Mouse (Mus musculus): Measurements from ENCODE around the gene Suclg1. TPM values are rescaled to one million over a fixed set of nuclear protein-coding genes. Genes with fewer than 3 reads are reported as not detected.
A peak's percentile ranks its signal among the peaks of the same experiment; 100 is the strongest.

Gene Suclg1
- polyA plus RNA-seq, 1 experiment from 2014 or later, result 140 TPM

DNA sequence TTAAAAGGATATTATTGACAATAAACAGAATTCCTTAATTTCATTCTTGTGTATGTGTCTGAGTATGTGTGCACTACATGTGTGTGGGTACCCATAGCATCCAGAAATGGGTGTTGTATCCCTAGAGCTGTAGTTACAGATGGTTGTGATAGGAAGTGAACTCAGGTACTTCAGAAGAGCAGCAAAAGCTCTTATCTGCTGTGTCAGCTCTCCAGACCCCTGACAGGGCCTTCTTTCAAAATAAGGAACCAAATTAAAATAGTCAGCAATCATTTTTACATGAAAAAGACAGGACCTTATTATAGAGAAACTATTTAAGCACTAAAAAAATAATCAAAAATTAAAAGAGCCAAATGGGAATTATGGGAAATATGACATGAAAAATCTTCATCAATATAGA, 36.6 kb upstream of the Suclg1 start:
- H3K9ac ChIP-seq (replicated peaks; ENCODE audit: low read depth), result no peak overlapping the region
- H3K27ac ChIP-seq (ENCODE audit: low read length), result no peak overlapping the region
- no peaks in the 10 kb centered on the region for H3K9me3 ChIP-seq (ENCODE audit: low read length)
- ATAC-seq (no peak), DNase-seq (ENCODE audit: low spot score) (no peak)
- no peak overlapping the region for H3K4me2 ChIP-seq (replicated peaks; ENCODE audit: low read depth, low read length)
- H3K4me3 ChIP-seq (ENCODE audit: low read depth, low read length), result no peak overlapping the region
- H3K4me1 ChIP-seq (ENCODE audit: insufficient read depth, low read depth, low read length), result no peaks in the 10 kb centered on the region
- H3K36me3 ChIP-seq (ENCODE audit: insufficient read depth, low read length), result no peaks in the 10 kb centered on the region
- no peak for TF ChIP-seq CTCF (IDR thresholded peaks at IDR 0.05)
- no peak for TF ChIP-seq EP300 (IDR thresholded peaks at IDR 0.05)
- H3K27me3 ChIP-seq (replicated peaks; ENCODE audit: insufficient read depth, low read length), result no peaks in the 10 kb centered on the region

DNA sequence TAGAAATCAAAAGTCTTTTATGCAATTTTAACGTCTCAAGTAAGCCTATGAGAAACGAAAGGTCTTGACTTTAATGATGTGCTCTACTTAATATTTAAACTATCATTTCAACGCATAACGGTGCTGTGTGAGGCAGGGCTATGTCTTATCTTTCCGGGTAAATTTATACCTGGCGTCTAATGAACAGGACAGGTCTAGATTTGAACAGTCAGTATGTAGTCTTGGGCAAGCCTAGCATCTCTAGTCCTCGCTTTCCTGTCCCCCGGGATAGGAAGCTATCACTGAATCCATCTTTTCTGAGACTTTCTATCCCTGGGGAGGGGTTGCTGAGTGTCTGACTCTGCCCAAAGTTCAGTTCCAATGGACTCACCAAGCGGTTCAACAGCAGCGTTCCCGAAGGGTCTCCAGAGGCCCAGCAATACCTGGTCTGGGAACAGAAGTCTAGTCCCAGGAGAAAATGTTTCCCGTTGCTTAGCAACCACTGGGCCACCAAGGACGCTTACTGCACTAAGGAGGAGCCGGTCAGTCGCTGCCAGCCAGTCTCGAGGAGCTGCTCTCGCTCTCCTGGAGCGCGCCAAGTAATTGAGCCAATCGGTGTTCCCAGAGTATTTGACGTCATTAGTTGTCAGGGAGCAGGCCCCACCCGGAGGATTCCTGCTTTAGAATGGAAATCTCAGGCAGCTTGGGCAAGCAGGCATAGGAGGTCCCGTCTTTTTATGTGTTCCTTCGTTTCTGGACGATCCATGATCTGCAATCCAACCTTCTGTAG, 26.8 kb upstream of the Suclg1 start, which contains the start of gene Dnah6:
Dnah6 (minus strand) TSS at position 463 of the 769 bp plus-strand sequence.
- no peaks in the 10 kb centered on the region for H3K27me3 ChIP-seq (replicated peaks; ENCODE audit: insufficient read depth, low read length)
- 28% methylated on average over 25 of the region's 25 CpGs for WGBS
- H3K9ac ChIP-seq (replicated peaks; ENCODE audit: low read depth), result 0 out of 2 replicates have a peak within 1 kb of the TSS, but pooled peaks have one; percentile 17
- H3K4me2 ChIP-seq (replicated peaks; ENCODE audit: low read depth, low read length), result peak within 1 kb of the TSS; percentile 53
- ATAC-seq (peak; percentile 98), DNase-seq (ENCODE audit: low spot score) (peak; percentile 99)
- no peaks in the 10 kb centered on the region for H3K36me3 ChIP-seq (ENCODE audit: insufficient read depth, low read length)
- TF ChIP-seq EP300 (IDR thresholded peaks at IDR 0.05) (no peak), CTCF (IDR thresholded peaks at IDR 0.05) (no peak)
- no peaks in the 10 kb centered on the region for H3K9me3 ChIP-seq (ENCODE audit: low read length)
- H3K27ac ChIP-seq (ENCODE audit: low read length), result peak within 1 kb of the TSS; percentile 77
- H3K4me3 ChIP-seq (ENCODE audit: low read depth, low read length), result peak within 1 kb of the TSS; percentile 27
- no peaks in the 10 kb centered on the region; the same call in 1 of the 2 replicates for H3K4me1 ChIP-seq (ENCODE audit: insufficient read depth, low read depth, low read length)

DNA sequence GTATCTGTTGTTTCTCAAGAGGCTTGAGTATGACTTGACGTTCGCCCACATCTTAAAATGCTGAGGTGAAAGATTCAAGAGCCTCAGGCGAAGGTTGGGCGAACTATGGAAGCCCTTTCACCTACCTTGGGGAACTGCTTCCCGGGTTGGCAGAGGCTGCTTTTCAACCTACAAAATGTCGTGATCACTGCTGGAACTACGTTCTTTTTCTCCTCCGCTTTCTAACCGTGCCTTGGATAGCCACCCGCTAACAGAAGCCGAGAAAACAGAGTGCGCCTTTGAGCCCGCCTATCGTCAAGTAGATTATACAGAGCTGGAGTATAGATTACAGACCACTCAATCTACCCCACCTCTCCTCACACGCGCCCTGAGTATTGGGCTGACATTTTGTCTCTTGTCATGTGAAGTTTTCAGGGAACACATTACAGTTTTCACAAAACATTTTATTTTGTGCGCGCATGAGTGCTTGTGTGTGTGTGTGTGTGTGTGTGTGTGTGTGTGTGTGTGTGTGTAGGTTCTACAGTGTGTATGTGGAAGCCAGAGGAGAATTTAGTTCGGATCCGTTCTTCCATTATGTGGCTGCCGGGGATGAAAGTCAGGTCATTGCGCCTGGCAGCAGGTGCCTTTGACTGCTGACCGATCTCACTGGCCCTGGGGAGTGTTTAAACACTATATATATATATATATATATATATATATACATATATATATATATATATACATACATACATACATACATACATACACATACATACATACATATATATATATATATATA, 26.0 kb upstream of the Suclg1 start:
- 34% methylated on average over 23 of the region's 23 CpGs for WGBS
- Histone ChIP-seq H3K36me3 (ENCODE audit: insufficient read depth, low read length) (no peaks in the 10 kb centered on the region), H3K4me2 (replicated peaks; ENCODE audit: low read depth, low read length) (peak overlapping the region; percentile 53), H3K9me3 (ENCODE audit: low read length) (no peaks in the 10 kb centered on the region), H3K27ac (ENCODE audit: low read length) (peak overlapping the region; percentile 77), H3K4me1 (ENCODE audit: insufficient read depth, low read depth, low read length) (no peaks in the 10 kb centered on the region; the same call in 1 of the 2 replicates), H3K4me3 (ENCODE audit: low read depth, low read length) (peak overlapping the region; percentile 27), H3K27me3 (replicated peaks; ENCODE audit: insufficient read depth, low read length) (no peaks in the 10 kb centered on the region), H3K9ac (replicated peaks; ENCODE audit: low read depth) (0 out of 2 replicates have a peak overlapping the region, but pooled peaks have one; percentile 17)
- ATAC-seq (peak; percentile 42), DNase-seq (ENCODE audit: low spot score) (no peak)
- TF ChIP-seq CTCF (IDR thresholded peaks at IDR 0.05), result no peak
- TF ChIP-seq EP300 (IDR thresholded peaks at IDR 0.05), result no peak

DNA sequence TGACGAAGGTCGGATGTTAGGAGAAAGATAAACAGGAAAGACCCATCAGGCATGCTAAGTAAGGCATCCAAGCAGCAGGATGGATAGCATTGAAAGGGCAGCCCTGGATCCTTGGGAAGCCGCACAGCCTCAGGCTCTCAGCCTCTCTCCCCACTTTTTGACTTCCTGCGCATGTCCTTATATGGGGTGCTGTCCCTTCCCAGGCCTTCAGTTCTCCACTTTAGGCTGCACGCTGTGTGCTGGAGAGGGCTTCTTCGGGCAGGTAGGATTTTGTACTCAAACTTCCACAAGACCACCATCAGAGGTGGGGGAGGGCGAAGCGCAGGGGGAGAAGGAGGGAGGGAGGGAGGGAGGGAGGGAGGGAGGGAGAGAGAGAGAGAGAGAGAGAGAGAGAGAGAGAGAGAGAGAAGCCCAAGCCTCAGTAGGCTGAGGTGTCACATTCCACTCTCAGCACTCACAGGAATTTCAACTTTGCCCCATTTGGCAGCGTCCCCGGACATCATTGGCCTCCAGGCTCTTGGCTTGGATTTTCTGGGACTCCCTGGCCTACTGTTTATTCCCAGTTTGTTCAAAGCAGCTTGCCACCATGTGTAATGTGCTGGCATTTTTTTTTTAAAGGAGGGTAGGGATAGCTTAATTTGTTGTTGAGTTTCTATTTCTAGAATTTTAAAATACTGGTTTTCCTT, 25.2 kb upstream of the Suclg1 start:
- H3K4me1 ChIP-seq (ENCODE audit: insufficient read depth, low read depth, low read length), result no peaks in the 10 kb centered on the region; the same call in 1 of the 2 replicates
- no peaks in the 10 kb centered on the region for H3K27me3 ChIP-seq (replicated peaks; ENCODE audit: insufficient read depth, low read length)
- peak overlapping the region; percentile 78 for H3K27ac ChIP-seq (ENCODE audit: low read length)
- DNase-seq (ENCODE audit: low spot score) (peak; percentile 92), ATAC-seq (peak; percentile 79)
- peak overlapping the region; percentile 35 for H3K4me2 ChIP-seq (replicated peaks; ENCODE audit: low read depth, low read length)
- TF ChIP-seq CTCF (IDR thresholded peaks at IDR 0.05), result no peak
- peak; percentile 52 for TF ChIP-seq EP300 (IDR thresholded peaks at IDR 0.05)
- no peak overlapping the region for H3K9ac ChIP-seq (replicated peaks; ENCODE audit: low read depth)
- no peak overlapping the region for H3K4me3 ChIP-seq (ENCODE audit: low read depth, low read length)
- H3K36me3 ChIP-seq (ENCODE audit: insufficient read depth, low read length), result no peaks in the 10 kb centered on the region
- WGBS, result 1% methylated on average over 8 of the region's 10 CpGs
- no peaks in the 10 kb centered on the region for H3K9me3 ChIP-seq (ENCODE audit: low read length)

DNA sequence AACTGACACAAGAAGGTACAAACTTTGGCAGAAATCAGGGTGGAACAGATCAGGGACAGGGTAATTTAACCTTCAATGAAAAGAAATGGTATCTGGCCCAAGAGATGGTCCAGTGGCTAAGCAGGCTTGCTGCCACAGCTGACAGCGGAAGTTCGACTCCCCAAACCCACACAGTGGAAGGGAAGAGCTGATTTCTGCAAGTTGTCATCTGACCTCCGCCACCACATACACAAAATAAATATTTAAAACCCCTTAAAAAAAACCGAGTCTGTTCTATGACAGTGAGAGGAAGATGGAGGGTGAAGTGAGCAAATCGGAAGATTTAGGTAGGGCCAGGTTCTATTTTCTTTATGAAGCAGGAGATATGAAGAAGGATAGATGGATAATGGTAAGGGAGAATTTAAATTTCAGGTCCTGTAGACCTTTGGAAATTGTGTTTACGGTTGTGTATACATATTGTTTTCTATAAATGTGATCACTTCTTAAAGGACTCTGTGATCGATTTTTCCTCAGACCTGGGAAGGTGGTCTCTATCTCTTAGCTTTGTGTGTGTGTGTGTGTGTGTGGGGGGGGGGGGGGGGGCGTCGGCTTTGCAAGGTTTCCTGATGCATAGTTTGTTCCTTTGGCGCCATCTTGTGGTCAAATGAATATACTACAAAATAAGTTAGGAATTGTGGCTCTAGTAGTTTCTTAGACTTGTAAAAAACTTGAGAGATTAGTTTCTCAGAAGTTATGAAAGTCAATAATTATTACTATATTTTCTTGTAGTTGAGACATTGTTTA, 20.6 kb upstream of the Suclg1 start:
- WGBS, result 31% methylated on average over 10 of the region's 10 CpGs
- no peak for ATAC-seq

More for the DNA sequence above, 20.6 kb upstream of the Suclg1 start:
- peak; percentile 81 for DNase-seq (ENCODE audit: low spot score)
- no peak for TF ChIP-seq EP300 (IDR thresholded peaks at IDR 0.05)
- peak; percentile 62 for TF ChIP-seq CTCF (IDR thresholded peaks at IDR 0.05)
- Histone ChIP-seq H3K36me3 (ENCODE audit: insufficient read depth, low read length) (no peaks in the 10 kb centered on the region), H3K27ac (ENCODE audit: low read length) (no peak overlapping the region), H3K4me2 (replicated peaks; ENCODE audit: low read depth, low read length) (no peak overlapping the region), H3K27me3 (replicated peaks; ENCODE audit: insufficient read depth, low read length) (no peaks in the 10 kb centered on the region), H3K9me3 (ENCODE audit: low read length) (no peaks in the 10 kb centered on the region), H3K4me3 (ENCODE audit: low read depth, low read length) (no peak overlapping the region), H3K9ac (replicated peaks; ENCODE audit: low read depth) (no peak overlapping the region), H3K4me1 (ENCODE audit: insufficient read depth, low read depth, low read length) (no peaks in the 10 kb centered on the region)
